Mouse (Mus musculus): ENCODE data around the gene Traip.

DNA sequence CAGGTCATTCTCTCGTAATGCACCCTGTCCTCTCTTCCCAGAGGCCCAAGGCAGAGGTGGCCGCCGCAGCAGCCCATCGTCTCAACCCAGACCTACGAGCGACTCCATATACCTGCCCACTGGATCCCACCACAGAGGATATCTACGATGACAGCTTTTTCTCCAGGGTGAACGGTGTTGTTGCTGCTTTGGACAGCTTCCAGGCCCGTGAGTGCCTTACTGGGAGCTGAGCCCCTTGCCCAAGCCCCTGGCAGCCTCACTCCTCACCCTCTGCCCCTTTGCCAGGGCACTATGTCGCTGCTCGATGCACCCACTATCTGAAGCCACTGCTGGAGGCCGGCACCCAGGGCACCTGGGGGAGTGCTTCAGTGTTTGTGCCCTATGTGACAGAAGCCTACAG lies 28.9 kb downstream of the Traip start:
- TF ChIP-seq CTCF (IDR thresholded peaks at IDR 0.05; ENCODE audit: low read depth) = no peak
- TF ChIP-seq EP300 (optimal IDR thresholded peaks at IDR 0.05) = no peak

Measured in stomach, postnatal 0 days (tissue).